Mouse (Mus musculus): ENCODE measurements at regions not wholly inside any gene's neighbourhood (a gene's known extent, or its start where the extent isn't known, plus 50 kb on each side); places are given as distances from the start of the nearest gene placed in this dataset.
"Not testable (repeated sequence)": the region's sequence is repeated elsewhere in the genome, so short reads cannot be mapped to it uniquely, and the experiment has no call there.

DNA sequence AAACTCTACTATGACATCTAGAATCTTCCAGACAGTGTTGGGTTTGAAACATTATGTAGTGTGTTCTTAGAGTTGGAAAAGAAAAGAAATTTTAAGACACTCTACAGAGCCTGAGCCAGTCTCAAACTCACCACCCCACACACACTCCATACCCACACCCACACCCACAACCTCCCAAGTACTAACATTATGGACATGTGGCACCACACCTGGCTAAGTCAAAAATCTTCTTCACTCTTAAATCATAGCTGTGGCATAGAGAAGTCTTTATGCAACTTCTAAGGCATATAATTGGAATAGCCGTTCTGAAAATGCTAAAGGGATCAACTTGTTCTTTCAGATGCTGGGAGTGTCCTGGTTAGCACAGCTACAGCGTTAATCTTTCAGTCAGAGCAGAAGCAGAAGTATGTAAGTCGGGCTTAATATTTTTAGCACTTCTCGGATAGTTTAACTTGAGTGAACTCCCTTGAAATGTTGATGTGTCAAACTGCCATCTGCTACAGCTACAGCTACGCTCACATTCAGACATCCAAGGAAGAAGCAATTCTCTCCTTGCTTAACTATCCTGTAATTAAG lies 68.6 kb upstream of the Creb1 start:
- DNase-seq (ENCODE audit: low spot score) = no peak

DNA sequence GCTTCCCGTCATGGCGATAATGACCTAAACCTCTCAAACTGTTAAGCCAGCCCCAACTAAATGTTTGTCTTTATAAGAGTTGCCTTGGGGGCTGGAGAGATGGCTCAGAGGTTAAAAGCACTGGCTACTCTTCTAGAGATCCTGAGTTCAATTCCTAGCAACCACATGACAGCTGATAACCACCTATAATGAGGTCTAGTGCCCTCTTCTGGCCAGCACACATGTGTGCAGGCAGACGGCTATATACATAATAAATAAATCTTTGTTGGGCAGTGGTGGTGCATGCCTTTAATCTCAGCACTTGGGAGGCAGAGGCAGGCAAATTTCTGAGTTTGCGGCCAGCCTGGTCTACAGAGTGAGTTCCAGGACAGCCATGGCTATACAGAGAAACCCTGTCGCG lies 70.8 kb upstream of the Creb1 start:
- not testable (repeated sequence) for DNase-seq (ENCODE audit: low spot score)

DNA sequence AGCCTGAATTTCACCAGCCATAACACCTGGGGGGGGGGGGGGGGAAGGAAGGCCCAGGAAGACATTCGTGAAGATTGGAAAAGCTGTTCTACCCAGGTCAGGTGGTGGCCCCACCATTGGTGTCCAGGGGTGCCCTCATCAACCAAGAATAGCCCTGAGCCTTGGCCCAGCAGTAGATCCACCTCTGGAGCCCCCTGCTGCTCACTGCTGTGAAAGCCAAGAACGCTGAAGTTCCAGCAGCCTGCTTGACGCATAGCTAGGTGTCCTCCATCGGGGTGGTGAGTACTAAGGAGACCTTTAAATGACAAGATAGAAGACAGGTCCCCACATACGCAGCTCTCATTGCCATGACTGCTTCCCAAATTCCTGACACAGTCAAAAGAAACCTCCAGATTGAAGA lies 74.6 kb upstream of the Creb1 start:
- DNase-seq (ENCODE audit: low spot score) = no peak

DNA sequence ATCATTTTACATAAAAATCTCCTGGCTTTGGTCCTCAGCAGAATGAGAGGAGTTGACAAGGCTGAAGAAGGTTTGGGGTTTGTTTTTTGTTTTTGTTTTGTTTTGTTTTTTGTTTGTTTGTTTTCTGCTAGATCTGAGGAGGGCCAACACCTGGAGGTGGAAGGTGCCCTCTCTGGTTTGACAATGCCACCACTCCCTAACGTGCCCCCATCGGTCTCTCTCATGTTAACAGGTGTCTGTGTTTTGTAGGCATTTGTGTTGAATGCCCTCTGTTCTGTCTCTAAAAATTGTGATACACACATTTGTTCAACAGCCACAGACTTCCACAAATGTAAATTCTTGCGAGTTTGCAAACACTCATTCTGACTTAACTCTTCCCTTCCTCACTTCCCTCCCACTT lies 83.3 kb upstream of the Creb1 start:
- DNase-seq (ENCODE audit: low spot score) = no peak

DNA sequence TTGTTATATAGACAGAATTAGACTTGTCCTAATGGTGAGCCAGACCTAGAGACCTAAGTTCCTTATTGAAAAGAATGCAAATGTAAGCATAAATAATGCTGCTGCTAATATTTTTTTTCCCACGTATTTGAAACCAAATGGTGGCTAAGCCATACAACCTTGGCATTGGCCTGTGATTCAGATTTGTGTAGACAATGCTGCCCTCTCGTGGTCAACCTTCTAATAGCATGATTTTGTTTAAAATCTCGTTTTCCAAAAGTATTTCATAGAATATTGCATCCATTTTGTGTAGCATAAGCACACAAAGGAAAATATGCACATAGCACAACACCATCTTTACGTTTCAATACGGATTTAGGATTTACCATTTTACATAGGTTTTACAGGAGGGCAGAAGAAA lies 84.4 kb upstream of the Creb1 start:
- DNase-seq (ENCODE audit: low spot score) = peak; percentile 66

DNA sequence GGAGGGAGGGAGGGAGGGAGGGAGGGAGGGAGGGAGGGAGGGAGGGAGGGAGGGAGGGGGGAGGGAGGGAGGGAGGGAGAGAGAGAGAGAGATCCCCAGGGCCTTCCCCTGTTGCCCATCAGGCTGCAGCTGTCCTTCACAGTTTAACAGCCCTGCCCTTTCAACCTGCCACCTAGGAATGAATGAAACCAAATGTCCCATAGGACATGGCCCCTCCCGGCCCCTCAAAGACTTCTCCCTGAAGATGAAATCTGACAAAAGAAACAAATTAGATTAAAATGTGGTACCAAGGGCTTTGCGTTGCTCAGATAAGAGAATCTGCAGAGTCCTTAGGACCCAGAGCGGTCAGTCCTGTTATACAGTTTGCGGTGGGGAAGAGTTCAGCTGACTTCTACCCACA lies 86.0 kb upstream of the Creb1 start:
- no peak for DNase-seq (ENCODE audit: low spot score)

DNA sequence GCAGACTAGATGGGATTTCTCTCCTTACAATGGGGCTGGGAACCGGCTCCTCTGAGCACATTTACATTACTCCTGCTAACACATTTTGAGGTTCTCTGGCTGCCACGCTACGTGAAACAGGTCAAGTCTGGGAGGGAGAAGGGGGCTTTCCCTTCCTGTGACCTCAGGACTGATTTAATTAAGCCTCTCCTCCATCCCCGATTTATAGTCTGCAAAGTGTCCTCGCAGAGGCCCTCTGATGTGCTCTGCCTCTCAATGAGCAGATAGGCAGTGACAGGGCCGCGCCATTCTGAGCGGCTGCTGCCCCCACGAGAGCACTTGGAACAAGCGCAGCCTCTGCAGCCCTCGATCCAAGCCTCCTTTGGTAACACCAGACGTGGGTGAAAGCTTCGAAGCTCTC lies 86.5 kb upstream of the Creb1 start:
- peak; percentile 65 for DNase-seq (ENCODE audit: low spot score)

DNA sequence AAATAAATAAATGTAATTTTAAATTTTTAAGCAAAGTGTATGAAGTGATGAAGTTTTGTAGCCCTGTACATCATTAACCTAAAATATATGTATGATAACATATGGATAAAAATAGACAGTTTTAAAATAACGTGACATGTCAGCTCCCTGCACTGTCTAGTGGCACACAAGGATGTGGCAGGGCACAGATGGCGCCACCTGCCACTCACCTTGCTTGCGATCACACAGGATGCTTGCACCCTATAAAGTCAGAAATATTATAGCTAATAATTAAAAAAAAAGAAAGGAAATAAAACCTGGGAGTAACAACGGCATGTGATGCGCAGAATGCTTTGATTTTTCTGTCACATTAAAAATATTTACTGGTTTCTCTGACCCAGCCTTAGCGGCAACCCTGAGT lies 89.0 kb upstream of the Creb1 start:
- no peak for DNase-seq (ENCODE audit: low spot score)

DNA sequence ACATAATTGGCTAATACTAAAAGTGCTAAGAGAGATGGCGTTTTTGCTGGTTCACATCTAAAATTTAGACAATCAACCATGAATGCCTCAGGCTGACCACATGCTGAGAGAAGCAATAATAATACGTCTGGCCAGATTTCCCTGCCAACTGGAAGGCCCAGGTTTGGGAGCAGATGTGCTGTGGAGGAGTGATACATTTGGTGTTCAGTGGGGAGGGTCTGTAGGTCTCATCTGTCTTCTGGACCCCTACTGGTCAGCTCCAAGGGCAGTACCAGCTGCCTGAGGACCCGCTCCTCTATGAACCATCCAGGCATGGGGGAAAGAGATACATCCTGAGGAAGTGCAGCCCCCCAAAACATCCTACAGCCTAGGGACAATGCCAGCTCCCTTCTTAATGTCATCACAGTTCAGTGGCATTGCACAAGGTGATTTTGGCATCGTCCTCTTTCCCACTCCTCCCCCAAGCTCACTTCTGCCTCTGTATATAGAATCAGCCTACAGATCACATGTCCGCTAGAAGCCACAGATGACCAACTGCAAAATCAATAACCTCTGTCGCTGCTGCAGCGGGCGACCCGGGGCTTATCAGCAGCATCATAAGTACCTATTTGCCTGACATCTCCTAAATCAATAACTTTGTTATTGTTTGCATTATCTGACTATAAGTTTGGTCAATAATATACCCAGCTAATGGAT lies 90.1 kb upstream of the Creb1 start:
- DNase-seq (ENCODE audit: low spot score) = no peak

DNA sequence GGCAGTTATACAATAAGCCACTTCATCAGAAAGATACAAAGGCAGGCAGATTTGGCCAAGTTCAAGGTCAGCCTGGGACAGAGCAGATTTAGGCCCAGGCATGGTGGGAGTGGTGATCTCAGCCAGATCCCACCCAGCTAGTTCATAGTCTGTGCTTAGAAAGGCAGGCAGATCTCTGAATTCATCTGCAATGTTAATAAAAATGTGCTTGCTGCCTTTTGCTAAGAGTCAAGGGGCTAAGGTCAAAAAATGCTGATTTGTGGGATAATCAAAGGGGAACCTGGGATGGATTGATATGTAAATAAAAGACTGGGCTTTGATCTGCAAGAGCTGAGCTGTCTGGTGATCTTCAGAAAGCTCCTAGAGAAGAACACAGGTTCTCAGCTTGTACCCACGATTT lies 109.2 kb upstream of the Creb1 start:
- DNase-seq (ENCODE audit: low spot score) = no peak

DNA sequence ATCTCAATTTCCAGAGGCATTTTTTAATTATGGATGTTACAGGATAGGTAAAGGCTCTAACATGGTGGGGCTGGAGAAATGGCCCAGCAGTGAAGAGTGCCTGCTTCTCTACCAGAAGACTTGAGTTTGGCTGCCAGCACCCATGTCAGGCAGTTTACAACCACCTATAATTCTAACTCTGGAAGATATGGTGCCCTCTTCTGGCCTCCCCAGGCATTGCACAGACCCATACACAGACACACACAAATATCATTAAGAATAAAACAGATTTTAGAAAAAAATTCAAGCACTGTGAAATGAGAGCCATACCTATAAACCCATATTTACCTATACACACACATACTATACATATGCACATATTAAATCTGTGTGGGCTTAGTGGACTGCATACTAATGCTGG lies 113.9 kb upstream of the Creb1 start:
- no peak for DNase-seq (ENCODE audit: low spot score)

DNA sequence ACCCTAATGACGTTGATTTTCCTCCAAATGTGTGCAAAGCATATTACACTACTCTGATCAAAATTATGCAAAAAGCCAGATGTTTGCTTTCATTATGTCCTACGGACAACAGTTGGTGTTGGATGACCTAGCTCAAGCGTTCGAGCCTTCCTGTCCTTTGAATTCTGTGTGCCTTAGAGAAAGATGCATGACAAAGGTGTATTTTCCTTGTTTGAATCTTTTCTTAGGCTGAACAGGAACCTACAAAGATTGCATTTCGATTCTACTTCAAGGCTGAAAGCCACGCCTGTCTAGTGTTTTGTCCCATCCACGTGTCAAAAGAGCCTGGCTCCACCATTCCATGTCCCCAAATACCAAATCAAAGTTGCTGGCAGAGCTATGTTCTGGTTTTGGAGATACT lies 116.5 kb upstream of the Creb1 start:
- DNase-seq (ENCODE audit: low spot score) = no peak

DNA sequence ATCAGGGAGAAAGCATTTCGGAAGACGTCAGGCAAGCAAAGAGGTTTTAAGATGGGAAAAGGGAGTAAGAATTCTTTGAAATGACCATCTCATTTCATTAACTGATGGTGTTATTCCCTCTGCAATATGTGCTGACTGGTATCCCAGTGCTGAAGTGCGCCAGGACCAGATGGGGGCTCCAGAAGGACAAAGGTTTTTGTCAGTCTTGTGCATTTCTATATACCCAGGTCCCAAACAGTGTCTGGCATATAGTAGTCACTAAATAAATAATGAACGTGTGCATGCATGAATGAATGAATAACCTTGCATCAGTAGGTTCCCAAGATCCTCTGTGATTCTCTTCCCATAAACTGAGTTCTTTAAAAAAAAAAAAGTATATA lies 119.3 kb upstream of the Creb1 start:
- DNase-seq (ENCODE audit: low spot score) = no peak

DNA sequence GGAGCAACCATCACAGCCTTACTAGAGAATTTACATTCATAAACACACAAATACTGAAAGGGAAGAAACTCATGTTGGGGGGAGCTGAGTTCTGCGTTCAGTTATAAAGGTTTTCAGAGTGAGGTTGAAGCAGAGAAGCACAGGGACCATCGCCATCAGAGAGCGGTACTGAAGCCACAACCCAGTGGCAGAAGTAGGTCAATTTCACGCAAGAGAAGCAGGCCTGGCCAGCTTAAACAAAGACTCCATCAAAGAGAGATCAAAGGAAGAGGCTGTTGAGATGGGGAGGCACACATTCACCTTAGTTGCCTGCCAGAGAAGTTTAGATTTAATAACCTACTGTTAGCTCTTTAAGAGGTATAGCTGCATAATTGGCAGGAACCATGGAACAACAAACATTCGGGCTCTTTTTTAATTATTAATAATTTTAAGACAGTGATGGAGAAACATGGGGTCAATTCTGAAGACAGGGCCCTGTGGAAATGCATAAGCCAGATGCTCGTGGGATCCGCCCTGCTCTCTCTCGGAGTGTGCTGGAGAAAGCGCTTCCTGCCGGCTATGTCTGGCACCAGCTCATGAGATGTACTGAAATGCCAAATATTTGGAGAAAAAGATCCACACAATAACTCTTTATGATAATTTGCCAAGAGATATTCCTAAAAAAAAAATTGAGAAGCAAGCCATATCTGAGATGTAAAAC lies 119.8 kb upstream of the Creb1 start:
- no peak for DNase-seq (ENCODE audit: low spot score)

DNA sequence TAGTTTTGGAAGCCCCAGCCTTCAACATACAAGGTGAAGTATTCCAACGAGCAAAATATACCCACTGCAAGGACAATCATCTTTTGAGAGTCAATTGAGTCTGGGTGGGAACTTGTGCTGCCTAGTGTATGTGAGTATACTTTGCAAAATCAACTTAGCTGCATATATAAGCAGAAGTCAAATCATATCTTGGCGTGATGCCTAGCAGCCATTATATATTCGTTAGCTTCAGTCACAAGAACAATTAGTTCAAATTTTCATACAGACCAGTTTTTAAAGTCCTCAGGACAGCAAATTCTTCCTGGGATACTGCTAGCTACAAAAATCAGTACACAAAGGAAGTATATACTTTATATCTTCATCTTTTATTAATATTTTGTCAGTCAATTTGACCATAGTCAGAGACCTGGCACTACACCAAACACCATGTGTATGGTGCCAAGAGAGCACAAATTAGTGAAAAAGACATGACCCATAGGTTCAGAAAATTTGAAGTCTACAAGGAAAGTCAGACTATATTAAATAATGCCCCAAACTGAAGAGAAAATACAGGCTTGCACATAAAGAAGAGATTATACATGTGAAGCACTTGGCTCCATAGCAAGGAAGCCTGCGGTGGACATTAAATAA lies 120.5 kb upstream of the Creb1 start:
- no peak for DNase-seq (ENCODE audit: low spot score)

DNA sequence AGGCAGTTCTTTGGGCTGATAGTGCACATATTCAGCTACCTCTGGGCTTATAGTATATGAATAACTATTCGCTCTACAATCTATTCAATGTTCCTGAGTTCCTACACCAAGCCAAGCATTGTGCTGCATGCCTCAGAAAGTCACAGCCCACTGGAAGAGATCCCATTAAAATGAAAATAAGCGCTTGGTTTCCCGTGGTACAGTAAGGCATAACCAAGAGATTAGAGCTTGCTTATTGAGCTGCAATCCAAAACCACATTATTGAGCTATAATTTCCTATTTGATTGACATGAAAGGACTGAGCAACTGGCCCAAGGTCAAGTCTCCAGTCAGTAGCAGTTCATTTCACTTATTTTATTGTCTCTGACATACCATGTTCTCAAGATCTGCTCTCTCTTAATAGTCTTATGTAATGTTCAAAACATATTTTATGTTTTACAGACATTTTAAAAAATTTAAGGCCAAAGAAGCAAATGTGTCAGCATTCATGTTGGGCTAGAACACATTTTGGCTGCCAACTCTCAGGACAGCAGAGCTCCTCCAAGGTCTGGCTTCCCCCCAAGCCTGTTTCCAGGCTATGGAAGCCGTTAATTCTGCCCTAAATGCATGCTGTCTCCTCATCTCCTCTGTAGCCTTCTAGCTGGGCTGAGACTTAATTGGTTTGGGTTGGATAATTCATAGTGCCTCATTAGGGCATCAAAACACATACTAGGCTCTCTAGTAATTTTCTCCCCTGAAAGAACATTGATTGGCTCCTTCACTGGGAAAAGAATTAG lies 123.5 kb upstream of the Creb1 start:
- peak; percentile 13 for DNase-seq (ENCODE audit: low spot score)

DNA sequence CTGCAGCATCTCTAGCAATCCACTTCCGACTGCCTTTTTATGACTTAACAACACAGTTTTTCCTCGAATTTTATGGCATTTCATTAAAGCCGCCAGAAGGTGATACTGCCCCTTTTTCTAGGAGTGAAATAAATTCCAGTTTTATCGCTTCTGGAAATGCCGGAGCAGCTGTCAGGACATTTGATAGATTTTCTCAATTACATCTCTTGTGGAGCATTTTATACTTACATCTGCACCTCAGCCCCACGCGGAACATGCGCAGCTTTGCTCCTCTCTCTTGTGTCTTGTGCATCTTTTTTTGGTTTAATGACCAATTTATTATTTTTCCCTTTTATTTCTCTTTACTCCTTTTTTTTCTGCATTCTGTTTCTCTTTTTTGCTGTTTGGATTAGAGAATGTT lies 140.9 kb upstream of the Creb1 start:
- DNase-seq (ENCODE audit: low spot score) = no peak

DNA sequence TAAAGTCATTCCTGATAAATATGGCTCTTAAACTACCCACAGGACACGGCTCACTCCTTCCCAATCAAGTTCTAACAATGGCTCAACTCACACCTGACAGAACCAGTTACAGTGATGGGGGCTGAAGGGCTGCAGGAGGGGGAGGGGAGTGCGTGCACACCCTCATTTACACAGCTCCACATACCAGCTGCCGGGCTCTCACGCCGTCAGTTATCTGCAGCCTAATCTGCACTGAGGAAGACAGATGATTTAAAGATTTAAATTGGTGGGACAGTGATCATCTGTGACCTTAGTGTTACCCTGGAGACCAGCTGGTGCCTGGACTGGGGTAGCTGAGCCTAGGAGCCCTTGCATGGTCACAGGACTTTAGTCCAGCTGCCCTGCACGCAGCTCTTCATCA lies 151.2 kb upstream of the Creb1 start:
- no peak for DNase-seq (ENCODE audit: low spot score)

DNA sequence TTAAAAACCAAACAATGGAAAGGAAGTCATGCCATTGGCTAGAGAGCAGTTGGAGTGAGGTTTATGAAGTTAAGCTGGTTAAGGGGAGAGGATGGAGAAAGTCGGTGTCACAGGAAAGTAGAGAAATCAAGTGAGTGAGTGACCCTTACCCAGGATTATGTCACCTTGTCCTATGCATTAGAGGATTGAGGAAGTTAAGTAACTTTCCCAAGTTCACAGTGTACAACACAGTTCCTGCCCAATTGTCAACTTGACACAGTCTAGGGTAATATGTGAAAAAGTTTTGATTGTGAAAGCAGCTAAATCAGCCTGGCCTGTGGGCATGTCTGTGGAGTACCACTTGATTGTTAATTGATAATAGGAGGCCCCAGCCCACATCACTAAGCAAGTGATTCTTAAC lies 156.0 kb upstream of the Creb1 start:
- not testable (repeated sequence) for DNase-seq (ENCODE audit: low spot score)

DNA sequence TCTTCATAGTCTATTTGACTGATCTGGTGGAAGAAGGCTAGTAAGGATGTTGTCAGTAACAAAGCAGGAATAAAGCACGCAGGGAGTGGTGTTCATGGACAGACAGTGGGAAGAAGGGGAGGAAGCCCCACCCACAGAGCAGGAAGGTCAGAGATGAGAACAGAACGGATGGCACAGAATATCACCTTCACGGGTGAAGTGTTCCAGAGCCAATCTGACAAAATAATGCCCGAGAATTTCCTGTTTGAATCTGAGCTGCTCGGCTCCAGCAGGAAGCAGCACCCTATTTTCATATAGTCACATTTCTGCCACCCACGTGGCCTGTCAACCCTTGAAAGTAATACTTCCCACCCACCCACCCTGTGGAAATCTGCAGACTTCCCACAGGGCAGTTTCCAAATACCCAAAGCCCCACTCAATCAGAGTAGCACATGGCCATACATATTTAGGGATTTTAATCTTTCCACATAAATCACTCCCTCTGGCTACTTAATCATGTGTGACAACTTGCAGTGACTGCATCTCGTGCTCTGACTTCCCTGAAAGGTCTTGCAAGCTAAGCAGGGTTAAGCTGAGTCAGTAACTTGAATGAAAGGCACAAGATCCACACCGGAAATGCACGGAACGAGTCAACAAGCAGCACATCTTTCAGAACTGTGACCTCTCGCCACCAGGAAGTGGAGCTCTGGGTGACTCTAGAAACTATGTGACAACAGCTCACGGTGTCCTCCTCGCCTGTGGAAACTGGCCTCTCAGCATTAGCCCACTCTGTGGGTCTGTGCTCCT lies 158.0 kb upstream of the Creb1 start:
- no peak for DNase-seq (ENCODE audit: low spot score)

DNA sequence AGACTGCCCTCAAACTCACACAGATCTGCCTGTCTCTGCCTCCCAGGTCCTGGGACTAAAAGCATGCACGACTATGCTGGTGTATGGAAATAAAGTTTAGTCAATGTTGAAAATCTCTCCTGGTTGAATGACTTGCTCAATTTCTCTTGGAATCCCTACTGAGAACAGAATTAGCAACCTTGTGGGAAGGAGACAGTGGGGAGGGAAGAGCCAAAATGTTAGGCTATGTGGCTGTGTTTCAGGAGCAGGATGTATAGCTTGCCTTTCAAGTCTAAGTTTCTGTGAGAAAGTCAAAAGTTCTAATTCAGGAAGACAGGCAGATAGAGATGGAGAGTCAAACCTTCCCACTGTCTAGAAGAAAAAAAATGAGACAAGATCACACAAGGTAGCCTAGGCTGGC lies 168.3 kb upstream of the Creb1 start:
- DNase-seq (ENCODE audit: low spot score) = no peak

Data from ovary, postnatal 14 days (tissue).